Mouse (Mus musculus) liver, adult 2 months (tissue): Measurements from ENCODE around the gene Serpinb6b. TPM values are rescaled to one million over a fixed set of nuclear protein-coding genes. Genes with fewer than 3 reads are reported as not detected.

Experiments
- DNase-seq: peaks from one replicate; pipeline ENCODE4 v3.0.0-alpha.2; 2011; ENCODE audit warnings: low read depth, low spot score; ENCODE audit errors: extremely low read depth
- H3K27ac ChIP-seq: fragments of 200-500 bp; replicated peaks from 2 replicates; pipeline ENCODE4 v1.5.1; 2012; ENCODE audit warnings: low read depth, mild to moderate bottlenecking, control low read depth, inconsistent platforms, low read length; ENCODE audit not compliant: insufficient read depth
- H3K27me3 ChIP-seq: fragments of 200-500 bp; 2 replicates; pipeline ENCODE4 v1.6.1; 2012; ENCODE audit warnings: mild to moderate bottlenecking, moderate library complexity, low read length, inconsistent platforms; ENCODE audit not compliant: control insufficient read depth, insufficient read depth
- H3K36me3 ChIP-seq: fragments of 200-500 bp; 2 replicates; pipeline ENCODE4 v1.6.1; 2012; ENCODE audit warnings: low read length, inconsistent platforms; ENCODE audit not compliant: control insufficient read depth, insufficient read depth
- H3K4me1 ChIP-seq: fragments of 200-500 bp; 2 replicates; pipeline ENCODE4 v1.6.1; 2011; ENCODE audit warnings: low read length; ENCODE audit not compliant: control insufficient read depth, insufficient read depth
- H3K4me3 ChIP-seq: fragments of 200-500 bp; 2 replicates; pipeline ENCODE4 v1.5.1; 2011; ENCODE audit warnings: low read depth, mild to moderate bottlenecking, control low read depth, low read length, moderate library complexity; ENCODE audit not compliant: insufficient read depth
- H3K79me2 ChIP-seq: fragments of 200-500 bp; 2 replicates; pipeline ENCODE4 v1.6.1; 2012; ENCODE audit warnings: inconsistent platforms, mild to moderate bottlenecking, low read length, moderate library complexity; ENCODE audit not compliant: control insufficient read depth, insufficient read depth
- H3K9ac ChIP-seq: fragments of 200-500 bp; 2 replicates; pipeline ENCODE4 v1.6.1; 2012; ENCODE audit warnings: low read depth, mild to moderate bottlenecking, control low read depth, inconsistent platforms, low read length
- CTCF ChIP-seq: fragments of 200-500 bp; IDR thresholded peaks from 2 replicates; pipeline ENCODE4 v1.5.1; 2011; ENCODE audit warnings: low read depth, low read length, control low read depth
- POLR2A ChIP-seq: fragments of 200-500 bp; IDR thresholded peaks from 2 replicates; pipeline ENCODE4 v1.6.1; 2011; ENCODE audit warnings: low read length, control low read depth; ENCODE audit not compliant: insufficient read depth; ENCODE audit errors: extremely low read depth
- WGBS: fragments of 180-500 bp; shearing (Covaris S2); methylation state at CpG from one replicate; pipeline ENCODE4 v1.1.7; 2018; 5-methylcytosine and 5-hydroxymethylcytosine counted together
- polyA plus RNA-seq: library from polyadenylated mRNA; depleted of rRNA; stranded (reverse); fragments of >200 nt; gene quantifications from 2 replicates; pipeline ENCODE4 v1.2.3, GENCODE M21; 2012; rRNA removed
- total RNA-seq: library from RNA; depleted of rRNA; stranded (reverse); fragments of >200 nt; gene quantifications from 2 replicates; pipeline ENCODE4 v1.2.3, GENCODE M21; 2014; rRNA removed

Gene Serpinb6b
- total and polyA plus RNA-seq, 2 experiments = 0.33 to 2.7 TPM

GRCm38 (mm10) chr13:33026427-33027057 is 61.5 kb downstream of the Serpinb6b start:
- Histone ChIP-seq H3K36me3 (no peaks in the 10 kb centered on the region), H3K9ac (no peak overlapping the region), H3K4me1 (no peaks in the 10 kb centered on the region), H3K27me3 (no peaks in the 10 kb centered on the region), H3K79me2 (no peaks in the 10 kb centered on the region), H3K4me3 (no peak overlapping the region), H3K27ac (no peak overlapping the region)
- no peak for DNase-seq
- WGBS = 56% methylated on average over 1 of the region's 1 CpGs
- TF ChIP-seq CTCF = no peak
- TF ChIP-seq POLR2A = no peak

- H3K36me3 ChIP-seq = no peaks in the 10 kb centered on the region
- no peak within 1 kb of the TSS for H3K4me3 ChIP-seq
- no peak for DNase-seq
- H3K27me3 ChIP-seq = no peaks in the 10 kb centered on the region
- TF ChIP-seq CTCF = no peak
- no peak for TF ChIP-seq POLR2A
- 90% methylated on average over 2 of the region's 2 CpGs for WGBS
- H3K4me1 ChIP-seq = no peaks in the 10 kb centered on the region
- no peak within 1 kb of the TSS for H3K27ac ChIP-seq
- no peak within 1 kb of the TSS for H3K9ac ChIP-seq
- H3K79me2 ChIP-seq = no peaks in the 10 kb centered on the region
These were observed 62.2 kb downstream of the Serpinb6b start, which contains the start of gene Serpinb9b for GRCm38 (mm10) chr13:33027244-33027643. Serpinb9b (plus strand) TSS chr13:33027416.

- Histone ChIP-seq H3K9ac (no peak overlapping the region), H3K4me1 (no peaks in the 10 kb centered on the region), H3K36me3 (no peaks in the 10 kb centered on the region), H3K79me2 (no peaks in the 10 kb centered on the region), H3K27ac (no peak overlapping the region), H3K27me3 (no peaks in the 10 kb centered on the region), H3K4me3 (no peak overlapping the region)
- DNase-seq = no peak
- 43% methylated on average over 2 of the region's 2 CpGs for WGBS
- TF ChIP-seq POLR2A = no peak
These were observed 63.1 kb downstream of the Serpinb6b start for GRCm38 (mm10) chr13:33028146-33028545.

- Histone ChIP-seq H3K36me3 (no peaks in the 10 kb centered on the region), H3K9ac (no peak overlapping the region), H3K4me3 (no peak overlapping the region), H3K4me1 (no peaks in the 10 kb centered on the region), H3K79me2 (no peaks in the 10 kb centered on the region), H3K27ac (no peak overlapping the region), H3K27me3 (no peaks in the 10 kb centered on the region)
- TF ChIP-seq POLR2A = no peak
- TF ChIP-seq CTCF = no peak
- no peak for DNase-seq
- 65% methylated on average over 2 of the region's 2 CpGs for WGBS
These were observed 63.5 kb downstream of the Serpinb6b start for GRCm38 (mm10) chr13:33028550-33028949.

Other genes starting within 250 kb of the Serpinb6b start
- 0.37 TPM in 1 of 2 replicates, not detected in the other for gene Mylk4, start 181.3 kb upstream of the Serpinb6b start, total RNA-seq
- gene Mylk4, start 181.3 kb upstream of the Serpinb6b start, polyA plus RNA-seq = not detected in 2 replicates
- 33.9 and 43.8 TPM in 2 replicates for gene Wrnip1, start 163.2 kb upstream of the Serpinb6b start, total RNA-seq
- gene Wrnip1, start 163.2 kb upstream of the Serpinb6b start, polyA plus RNA-seq = 38.7 and 49.8 TPM in 2 replicates
- not detected in 2 replicates for gene D930007J09Rik, start 162.4 kb upstream of the Serpinb6b start, total RNA-seq
- 0.60 TPM in 1 of 2 replicates, not detected in the other for gene D930007J09Rik, start 162.4 kb upstream of the Serpinb6b start, polyA plus RNA-seq
- gene Serpinb1a, start 114.0 kb upstream of the Serpinb6b start, total RNA-seq = 6.7 and 11.2 TPM in 2 replicates
- 4.7 and 5.1 TPM in 2 replicates for gene Serpinb1a, start 114.0 kb upstream of the Serpinb6b start, polyA plus RNA-seq
- gene Serpinb1c, start 67.0 kb upstream of the Serpinb6b start, total RNA-seq = 0.28 TPM in 1 of 2 replicates, not detected in the other
- 0.15 TPM in 1 of 2 replicates, not detected in the other for gene Serpinb1c, start 67.0 kb upstream of the Serpinb6b start, polyA plus RNA-seq
- 7.2 and 11.9 TPM in 2 replicates for gene Serpinb9, start 38.0 kb downstream of the Serpinb6b start, total RNA-seq
- gene Serpinb9, start 38.0 kb downstream of the Serpinb6b start, polyA plus RNA-seq = 1.8 and 2.6 TPM in 2 replicates
- gene Serpinb9b, start 62.2 kb downstream of the Serpinb6b start, total RNA-seq = not detected in 2 replicates
- 0.04 and 0.05 TPM in 2 replicates for gene Serpinb9b, start 62.2 kb downstream of the Serpinb6b start, polyA plus RNA-seq
- 0.09 TPM in 1 of 2 replicates, not detected in the other for gene Serpinb1b, start 113.4 kb downstream of the Serpinb6b start, total RNA-seq
- gene Serpinb1b, start 113.4 kb downstream of the Serpinb6b start, polyA plus RNA-seq = not detected in 2 replicates
- not detected in 2 replicates for gene Serpinb9c, start 194.5 kb downstream of the Serpinb6b start, total RNA-seq
- gene Serpinb9c, start 194.5 kb downstream of the Serpinb6b start, polyA plus RNA-seq = not detected in 2 replicates
- gene Serpinb9d, start 227.8 kb downstream of the Serpinb6b start, total RNA-seq = not detected in 2 replicates
- not detected in 2 replicates for gene Serpinb9d, start 227.8 kb downstream of the Serpinb6b start, polyA plus RNA-seq